In the genomic region with DNA sequence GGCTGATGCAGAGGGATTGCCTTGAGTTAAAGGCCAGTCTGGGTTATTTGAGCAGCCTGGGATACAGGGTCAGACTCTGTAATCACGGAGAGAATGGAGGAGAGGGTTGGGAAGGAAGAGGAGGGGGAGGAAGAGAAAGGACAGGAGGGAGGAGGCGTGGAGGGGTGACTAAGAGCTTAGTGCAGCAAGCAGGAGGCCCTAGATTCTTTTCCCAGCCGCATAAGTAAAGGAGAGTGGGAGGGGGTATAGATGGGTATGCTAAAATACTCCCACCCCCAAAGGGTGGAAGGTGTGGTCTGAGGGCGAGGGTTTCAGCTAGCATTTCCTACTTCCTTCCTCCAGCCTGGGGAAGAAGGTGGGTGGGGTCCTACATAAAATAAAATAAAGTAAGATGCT, we compare ENCODE assay signal across 7 mouse cellular contexts. TPM values are rescaled to one million over a fixed set of nuclear protein-coding genes. Genes with fewer than 3 reads are reported as not detected.
A peak's percentile ranks its signal among the peaks of the same experiment; 100 is the strongest.
DNase-seq lines count a peak whose midpoint lies in the region; ATAC-seq and TF ChIP-seq lines count a peak whose summit lies in the region.

No protein-coding gene starts in this region.

- H3K9ac ChIP-seq in kidney, embryonic 15.5 days: no peak overlapping the region
- H3K9ac ChIP-seq in forebrain, embryonic 13.5 days: no peak overlapping the region

- no peaks in the 10 kb centered on the region for H3K9me3 ChIP-seq in kidney, embryonic 15.5 days (replicated peaks)
- no peaks in the 10 kb centered on the region for H3K9me3 ChIP-seq in forebrain, embryonic 13.5 days (replicated peaks)

- peaks cover 15% of the 10 kb centered on the region for H3K79me2 ChIP-seq in myocyte (ENCODE audit: control insufficient read depth, insufficient read depth)

- no peak overlapping the region for H3ac ChIP-seq in myocyte (ENCODE audit: control insufficient read depth, insufficient read length)

- H3K4me2 ChIP-seq in kidney, embryonic 15.5 days: peak overlapping the region; percentile 85
- peak overlapping the region; percentile 78; the same call in 1 of the 2 replicates for H3K4me2 ChIP-seq in forebrain, embryonic 13.5 days
- H3K4me2 ChIP-seq in myocyte (ENCODE audit: low read depth): peak overlapping the region; percentile 84

- H3K4me3 ChIP-seq in kidney, embryonic 15.5 days (replicated peaks): peak overlapping the region; percentile 45
- H3K4me3 ChIP-seq in forebrain, embryonic 13.5 days: no peak overlapping the region
- peak overlapping the region; percentile 59 for H3K4me3 ChIP-seq in myocyte

- TF ChIP-seq POLR2A in myocyte (IDR thresholded peaks at IDR 0.05; ENCODE audit: insufficient read length, low read depth): no peak

- CTCF ChIA-PET in Patski (lab: Charles Lee): no interaction called here

- H3K4me1 ChIP-seq in kidney, embryonic 15.5 days: peaks cover 34% of the 10 kb centered on the region
- peaks cover 28% of the 10 kb centered on the region for H3K4me1 ChIP-seq in forebrain, embryonic 13.5 days

- in situ Hi-C loops in Patski (cut with MboI; ENCODE audit: low pct_unique_long_range_greater_than_20kb): no loop called here

- H3K27ac ChIP-seq in kidney, embryonic 15.5 days: peak overlapping the region; percentile 85
- no peak overlapping the region for H3K27ac ChIP-seq in forebrain, embryonic 13.5 days

- DNase-seq in kidney, postnatal 25 days: no peak
- DNase-seq in Patski (ENCODE audit: low read depth, low spot score): no peak
- DNase-seq in adrenal gland, adult 2 months: no peak
- no peak for DNase-seq in yolk sac, embryonic 10.5 days (ENCODE audit: low spot score)

- peak; percentile 31 for ATAC-seq in kidney, embryonic 15.5 days (replicated peaks; ENCODE audit: low FRiP score)
- peak; percentile 3 for ATAC-seq in Patski
- ATAC-seq in forebrain, embryonic 13.5 days: no peak

- POLR2A ChIA-PET in Patski (lab: Charles Lee): interaction anchor here (0.5 to 1.2 kb wide), 3 partner anchors 12 to 263 kb away, joined by 3 to 5 read pairs (median 4); no protein-coding TSS in a partner anchor

- H3K36me3 ChIP-seq in kidney, embryonic 15.5 days: no peaks in the 10 kb centered on the region
- H3K36me3 ChIP-seq in forebrain, embryonic 13.5 days (ENCODE audit: poor library complexity, severe bottlenecking): no peaks in the 10 kb centered on the region
- no peaks in the 10 kb centered on the region for H3K36me3 ChIP-seq in myocyte (ENCODE audit: control insufficient read depth, insufficient read depth)

- TF ChIP-seq CTCF in Patski (IDR thresholded peaks at IDR 0.05): no peak

- H3K27me3 ChIP-seq in kidney, embryonic 15.5 days: no peaks in the 10 kb centered on the region
- H3K27me3 ChIP-seq in Patski (no peaks in the 10 kb centered on the region), myocyte (ENCODE audit: control insufficient read depth, insufficient read depth, insufficient read length) (no peaks in the 10 kb centered on the region)
- H3K27me3 ChIP-seq in forebrain, embryonic 13.5 days: peaks cover 41% of the 10 kb centered on the region

- WGBS in kidney, embryonic 15.5 days: 10% methylated on average over 4 of the region's 4 CpGs
- 13% methylated on average over 4 of the region's 4 CpGs for WGBS in forebrain, embryonic 13.5 days

TF ChIP-seq in myocyte, 11 proteins besides CTCF, POLR2A, EP300 and RAD21:
- TF ChIP-seq MYOD1 (IDR thresholded peaks at IDR 0.05; ENCODE audit: control insufficient read depth in 1 of 3, insufficient read length in 2 of 3, low read depth in 2 of 3) (no peak), REST (IDR thresholded peaks at IDR 0.05; ENCODE audit: insufficient read depth, insufficient read length) (no peak), E2F4 (IDR thresholded peaks at IDR 0.05; ENCODE audit: insufficient read depth) (no peak), SRF (IDR thresholded peaks at IDR 0.05; ENCODE audit: control insufficient read depth, insufficient read length, low read depth) (no peak), POLR2AphosphoS2 (IDR thresholded peaks at IDR 0.05; ENCODE audit: insufficient read length, low read depth) (no peak), MAX (IDR thresholded peaks at IDR 0.05; ENCODE audit: low read depth) (no peak), TCF12 (IDR thresholded peaks at IDR 0.05; ENCODE audit: insufficient read depth, poor library complexity, severe bottlenecking) (no peak), MYOG (IDR thresholded peaks at IDR 0.05; ENCODE audit: control insufficient read depth in 1 of 3, insufficient read depth in 1 of 3, insufficient read length in 2 of 3, low read depth in 2 of 3) (no peak), TCF3 (IDR thresholded peaks at IDR 0.05; ENCODE audit: insufficient read length, low read depth) (no peak), USF1 (IDR thresholded peaks at IDR 0.05; ENCODE audit: low read depth) (no peak), CEBPB (IDR thresholded peaks at IDR 0.05; ENCODE audit: insufficient read depth, poor library complexity, severe bottlenecking) (no peak)

RNA-seq across cellular contexts. Expression of a gene that starts 0.4 kb away (rescaled TPM):
- 51.3 and 53.6 TPM in 2 replicates for polyA plus RNA-seq in kidney, embryonic 15.5 days (2015; fragmentation: Nextera tagmentation; extraction: Ambion mirVana)
- polyA plus RNA-seq in Patski (2021) (59.6 TPM), myocyte (2012; fragmentation: generic; extraction: Trizol) (80.4 TPM)
- polyA plus RNA-seq in forebrain, embryonic 13.5 days (2015; fragmentation: Nextera tagmentation; extraction: Ambion mirVana): 4.0 and 4.3 TPM in 2 replicates
- total RNA-seq in adrenal gland, adult 2 months (2021): 10 to 100 TPM in 1 of 2 experiments, 1 to 10 TPM in 1; 9.8 to 22.6 TPM
- 22.4 and 32.9 TPM in 2 replicates for polyA plus RNA-seq in adrenal gland, adult 2 months (2012; rRNA removed)

RNA-seq across cellular contexts. Expression of a gene that starts 46.6 kb away (rescaled TPM):
- polyA plus RNA-seq in kidney, embryonic 15.5 days (2015; fragmentation: Nextera tagmentation; extraction: Ambion mirVana): 696 and 764 TPM in 2 replicates
- polyA plus RNA-seq in Patski (2021) (680 TPM), myocyte (2012; fragmentation: generic; extraction: Trizol) (698 TPM)
- polyA plus RNA-seq in forebrain, embryonic 13.5 days (2015; fragmentation: Nextera tagmentation; extraction: Ambion mirVana): 1,225 and 1,613 TPM in 2 replicates
- total RNA-seq in adrenal gland, adult 2 months (2021): 1,000 to 10,000 TPM; 1,195 to 1,389 TPM
- polyA plus RNA-seq in adrenal gland, adult 2 months (2012; rRNA removed): 375 and 512 TPM in 2 replicates

RNA-seq across cellular contexts. Expression of a gene that starts 46.7 kb away (rescaled TPM):
- polyA plus RNA-seq in kidney, embryonic 15.5 days (2015; fragmentation: Nextera tagmentation; extraction: Ambion mirVana): 19.7 and 22.1 TPM in 2 replicates
- polyA plus RNA-seq in Patski (2021) (10.6 TPM), myocyte (2012; fragmentation: generic; extraction: Trizol) (18.2 TPM)
- polyA plus RNA-seq in forebrain, embryonic 13.5 days (2015; fragmentation: Nextera tagmentation; extraction: Ambion mirVana): 24.8 and 29.7 TPM in 2 replicates
- 10 to 100 TPM; 11.7 to 12.2 TPM for total RNA-seq in adrenal gland, adult 2 months (2021)
- 0.59 and 0.68 TPM in 2 replicates for polyA plus RNA-seq in adrenal gland, adult 2 months (2012; rRNA removed)
